Mouse (Mus musculus): ENCODE measurements at regions not wholly inside any gene's neighbourhood (a gene's known extent, or its start where the extent isn't known, plus 50 kb on each side); places are given as distances from the start of the nearest gene placed in this dataset.
"Not testable (repeated sequence)": the region's sequence is repeated elsewhere in the genome, so short reads cannot be mapped to it uniquely, and the experiment has no call there.

- Histone ChIP-seq H3K9me3 (replicated peaks) (no peaks in the 10 kb centered on the region), H3K9ac (replicated peaks) (no peak overlapping the region), H3K4me1 (peaks cover 7% of the 10 kb centered on the region), H3K4me3 (replicated peaks) (no peak overlapping the region), H3K27ac (replicated peaks) (no peak overlapping the region), H3K36me3 (no peaks in the 10 kb centered on the region), H3K27me3 (replicated peaks) (no peaks in the 10 kb centered on the region), H3K4me2 (no peak overlapping the region; the same call in 1 of the 2 replicates)
- peak; percentile 86 for ATAC-seq (ENCODE audit: low FRiP score)
- WGBS, result 33% methylated on average over 16 of the region's 16 CpGs
These were observed 153.7 kb downstream of the Car8 start for GRCm38 (mm10) chr4:8084954-8085639.

GRCm38 (mm10) chr4:8079349-8079748, 159.5 kb downstream of the Car8 start:
- no peaks in the 10 kb centered on the region for H3K27me3 ChIP-seq (replicated peaks)

GRCm38 (mm10) chr4:8072989-8073573, 165.8 kb downstream of the Car8 start:
- Histone ChIP-seq H3K27me3 (replicated peaks) (no peaks in the 10 kb centered on the region), H3K4me1 (no peaks in the 10 kb centered on the region), H3K9ac (replicated peaks) (no peak overlapping the region), H3K4me3 (replicated peaks) (no peak overlapping the region), H3K27ac (replicated peaks) (no peak overlapping the region), H3K36me3 (no peaks in the 10 kb centered on the region), H3K9me3 (replicated peaks) (no peaks in the 10 kb centered on the region), H3K4me2 (no peak overlapping the region)
- no peak for ATAC-seq (ENCODE audit: low FRiP score)
- WGBS, result 81% methylated on average over 6 of the region's 6 CpGs

More at GRCm38 (mm10) chr4:8079349-8079748, 159.5 kb downstream of the Car8 start:
- Histone ChIP-seq H3K9ac (replicated peaks) (no peak overlapping the region), H3K4me2 (no peak overlapping the region), H3K9me3 (replicated peaks) (no peaks in the 10 kb centered on the region), H3K4me3 (replicated peaks) (no peak overlapping the region), H3K36me3 (no peaks in the 10 kb centered on the region), H3K27ac (replicated peaks) (no peak overlapping the region), H3K4me1 (0 out of 2 replicates have a peak, but pooled peaks cover 3% of the 10 kb centered on the region)
- WGBS, result 61% methylated on average over 4 of the region's 4 CpGs
- ATAC-seq (ENCODE audit: low FRiP score), result no peak

- not testable (repeated sequence) for H3K4me1 ChIP-seq; ATAC-seq (ENCODE audit: low FRiP score); H3K9ac ChIP-seq (replicated peaks); H3K27ac ChIP-seq (replicated peaks); H3K36me3 ChIP-seq; H3K27me3 ChIP-seq (replicated peaks); H3K9me3 ChIP-seq (replicated peaks); H3K4me3 ChIP-seq (replicated peaks); H3K4me2 ChIP-seq
These were observed 168.1 kb downstream of the Car8 start for GRCm38 (mm10) chr4:8070693-8071092.

GRCm38 (mm10) chr4:8068086-8068485, 170.8 kb downstream of the Car8 start:
- no peak for ATAC-seq (ENCODE audit: low FRiP score)
- no peak overlapping the region for H3K4me2 ChIP-seq
- WGBS, result 64% methylated on average over 2 of the region's 2 CpGs
- no peak overlapping the region for H3K27ac ChIP-seq (replicated peaks)
- H3K9me3 ChIP-seq (replicated peaks), result no peaks in the 10 kb centered on the region
- no peaks in the 10 kb centered on the region for H3K27me3 ChIP-seq (replicated peaks)
- no peaks in the 10 kb centered on the region for H3K4me1 ChIP-seq
- H3K4me3 ChIP-seq (replicated peaks), result no peak overlapping the region
- no peak overlapping the region for H3K9ac ChIP-seq (replicated peaks)
- no peaks in the 10 kb centered on the region for H3K36me3 ChIP-seq

- WGBS, result 19% methylated on average over 4 of the region's 4 CpGs
- Histone ChIP-seq H3K4me3 (replicated peaks) (no peak overlapping the region), H3K4me2 (no peak overlapping the region), H3K27ac (replicated peaks) (no peak overlapping the region), H3K9me3 (replicated peaks) (0 out of 2 replicates have a peak, but pooled peaks cover 5% of the 10 kb centered on the region), H3K4me1 (no peaks in the 10 kb centered on the region), H3K36me3 (no peaks in the 10 kb centered on the region), H3K27me3 (replicated peaks) (no peaks in the 10 kb centered on the region), H3K9ac (replicated peaks) (no peak overlapping the region)
- no peak for ATAC-seq (ENCODE audit: low FRiP score)
These were observed 197.1 kb downstream of the Car8 start for GRCm38 (mm10) chr4:8041776-8042175.

GRCm38 (mm10) chr4:8037863-8038262, 201.0 kb downstream of the Car8 start:
- 88% methylated on average over 1 of the region's 1 CpGs for WGBS
- Histone ChIP-seq H3K4me2 (no peak overlapping the region), H3K9me3 (replicated peaks) (0 out of 2 replicates have a peak, but pooled peaks cover 5% of the 10 kb centered on the region), H3K27ac (replicated peaks) (no peak overlapping the region), H3K4me1 (no peaks in the 10 kb centered on the region), H3K27me3 (replicated peaks) (no peaks in the 10 kb centered on the region), H3K36me3 (no peaks in the 10 kb centered on the region), H3K9ac (replicated peaks) (no peak overlapping the region), H3K4me3 (replicated peaks) (no peak overlapping the region)
- ATAC-seq (ENCODE audit: low FRiP score), result no peak

GRCm38 (mm10) chr4:8033402-8033801, 205.4 kb downstream of the Car8 start:
- H3K4me3 ChIP-seq (replicated peaks); H3K9me3 ChIP-seq (replicated peaks); H3K9ac ChIP-seq (replicated peaks); H3K27ac ChIP-seq (replicated peaks); ATAC-seq (ENCODE audit: low FRiP score); H3K36me3 ChIP-seq; H3K4me2 ChIP-seq; H3K4me1 ChIP-seq; H3K27me3 ChIP-seq (replicated peaks): not testable (repeated sequence)
- 67% methylated on average over 1 of the region's 1 CpGs for WGBS

- Histone ChIP-seq H3K27ac (replicated peaks) (no peak overlapping the region), H3K36me3 (no peaks in the 10 kb centered on the region), H3K27me3 (replicated peaks) (no peaks in the 10 kb centered on the region), H3K4me3 (replicated peaks) (no peak overlapping the region), H3K4me2 (no peak overlapping the region), H3K9me3 (replicated peaks) (no peaks in the 10 kb centered on the region), H3K9ac (replicated peaks) (no peak overlapping the region), H3K4me1 (no peaks in the 10 kb centered on the region)
- peak; percentile 69; the same call in 1 of the 2 replicates for ATAC-seq (ENCODE audit: low FRiP score)
- 23% methylated on average over 1 of the region's 1 CpGs for WGBS
These were observed 233.7 kb downstream of the Car8 start for GRCm38 (mm10) chr4:8005155-8005554.

- H3K27me3 ChIP-seq (replicated peaks), result no peaks in the 10 kb centered on the region
- no peak for ATAC-seq (ENCODE audit: low FRiP score)
- no peak overlapping the region for H3K9ac ChIP-seq (replicated peaks)
- no peaks in the 10 kb centered on the region for H3K9me3 ChIP-seq (replicated peaks)
- H3K4me3 ChIP-seq (replicated peaks), result no peak overlapping the region
- no peak overlapping the region for H3K27ac ChIP-seq (replicated peaks)
- H3K36me3 ChIP-seq, result no peaks in the 10 kb centered on the region
- no peak overlapping the region for H3K4me2 ChIP-seq
- H3K4me1 ChIP-seq, result no peaks in the 10 kb centered on the region
These were observed 241.3 kb downstream of the Car8 start for GRCm38 (mm10) chr4:7997575-7997953.

GRCm38 (mm10) chr4:7996923-7997574, 241.8 kb downstream of the Car8 start:
- 20% methylated on average over 6 of the region's 6 CpGs for WGBS
- ATAC-seq (ENCODE audit: low FRiP score), result no peak
- no peak overlapping the region for H3K27ac ChIP-seq (replicated peaks)
- no peak overlapping the region for H3K9ac ChIP-seq (replicated peaks)
- H3K4me1 ChIP-seq, result no peaks in the 10 kb centered on the region
- H3K27me3 ChIP-seq (replicated peaks), result no peaks in the 10 kb centered on the region
- H3K4me3 ChIP-seq (replicated peaks), result no peak overlapping the region
- H3K36me3 ChIP-seq, result no peaks in the 10 kb centered on the region
- H3K4me2 ChIP-seq, result no peak overlapping the region
- H3K9me3 ChIP-seq (replicated peaks), result no peaks in the 10 kb centered on the region

- Histone ChIP-seq H3K4me2 (no peak overlapping the region), H3K27me3 (replicated peaks) (no peaks in the 10 kb centered on the region), H3K27ac (replicated peaks) (no peak overlapping the region), H3K9me3 (replicated peaks) (no peaks in the 10 kb centered on the region), H3K4me3 (replicated peaks) (no peak overlapping the region), H3K36me3 (no peaks in the 10 kb centered on the region), H3K4me1 (no peaks in the 10 kb centered on the region), H3K9ac (replicated peaks) (no peak overlapping the region)
- no peak for ATAC-seq (ENCODE audit: low FRiP score)
- 59% methylated on average over 3 of the region's 3 CpGs for WGBS
These were observed 245.9 kb downstream of the Car8 start for GRCm38 (mm10) chr4:7992944-7993343.
